Mouse (Mus musculus) liver, embryonic 15.5 days (tissue): ENCODE measurements around the gene Irs1. TPM values are rescaled to one million over a fixed set of nuclear protein-coding genes. Genes with fewer than 3 reads are reported as not detected.
A peak's percentile ranks its signal among the peaks of the same experiment; 100 is the strongest.

Experiments used
- ATAC-seq: fragments of 200-750 bp; cut with Nextera tagmentation; 2 replicates; pipeline ENCODE4 v1.8.0; 2017; ENCODE audit warnings: moderate number of reproducible peaks, mild to moderate bottlenecking, moderate library complexity; ENCODE audit not compliant: insufficient read depth
- H3K27ac ChIP-seq: fragments of 300-500 bp; sonication (generic); replicated peaks from 2 replicates; pipeline ENCODE4 v1.5.1; 2015; ENCODE audit warnings: mild to moderate bottlenecking, inconsistent platforms
- H3K27me3 ChIP-seq: fragments of 300-500 bp; sonication (generic); 2 replicates; pipeline ENCODE4 v1.6.1; 2015; ENCODE audit warnings: mild to moderate bottlenecking, inconsistent platforms
- H3K36me3 ChIP-seq: fragments of 300-500 bp; sonication (generic); replicated peaks from 2 replicates; pipeline ENCODE4 v1.6.1; 2015; ENCODE audit warnings: moderate library complexity, mild to moderate bottlenecking, inconsistent platforms
- H3K4me1 ChIP-seq: fragments of 300-500 bp; sonication (generic); replicated peaks from 2 replicates; pipeline ENCODE4 v1.6.1; 2015; ENCODE audit warnings: inconsistent platforms
- H3K4me2 ChIP-seq: fragments of 300-500 bp; sonication (generic); 2 replicates; pipeline ENCODE4 v1.6.1; 2015; ENCODE audit warnings: moderate library complexity, mild to moderate bottlenecking, inconsistent platforms
- H3K4me3 ChIP-seq: fragments of 300-500 bp; sonication (generic); replicated peaks from 2 replicates; pipeline ENCODE4 v1.5.1; 2015; ENCODE audit warnings: mild to moderate bottlenecking, inconsistent platforms
- H3K9ac ChIP-seq: fragments of 300-500 bp; sonication (generic); 2 replicates; pipeline ENCODE4 v1.6.1; 2015; ENCODE audit warnings: moderate library complexity, mild to moderate bottlenecking, inconsistent platforms
- H3K9me3 ChIP-seq: fragments of 300-500 bp; sonication (generic); replicated peaks from 2 replicates; pipeline ENCODE4 v1.6.1; 2016; ENCODE audit warnings: inconsistent platforms
- WGBS: fragments of 180-500 bp; shearing (Covaris S2); methylation state at CpG from one replicate; pipeline ENCODE4 v1.1.7; 2015; ENCODE audit warnings: mixed read lengths; ENCODE audit not compliant: insufficient replicate concordance; 5-methylcytosine and 5-hydroxymethylcytosine counted together
- polyA plus RNA-seq: library from polyadenylated mRNA; unstranded; fragments of >200 nt; fragmentation: Nextera tagmentation; extraction: Ambion mirVana; gene quantifications from 2 replicates; pipeline ENCODE4 v1.2.1, GENCODE M21; 2015

Gene Irs1
- polyA plus RNA-seq, 1 experiment from 2014 or later: 1.1 TPM

DNA sequence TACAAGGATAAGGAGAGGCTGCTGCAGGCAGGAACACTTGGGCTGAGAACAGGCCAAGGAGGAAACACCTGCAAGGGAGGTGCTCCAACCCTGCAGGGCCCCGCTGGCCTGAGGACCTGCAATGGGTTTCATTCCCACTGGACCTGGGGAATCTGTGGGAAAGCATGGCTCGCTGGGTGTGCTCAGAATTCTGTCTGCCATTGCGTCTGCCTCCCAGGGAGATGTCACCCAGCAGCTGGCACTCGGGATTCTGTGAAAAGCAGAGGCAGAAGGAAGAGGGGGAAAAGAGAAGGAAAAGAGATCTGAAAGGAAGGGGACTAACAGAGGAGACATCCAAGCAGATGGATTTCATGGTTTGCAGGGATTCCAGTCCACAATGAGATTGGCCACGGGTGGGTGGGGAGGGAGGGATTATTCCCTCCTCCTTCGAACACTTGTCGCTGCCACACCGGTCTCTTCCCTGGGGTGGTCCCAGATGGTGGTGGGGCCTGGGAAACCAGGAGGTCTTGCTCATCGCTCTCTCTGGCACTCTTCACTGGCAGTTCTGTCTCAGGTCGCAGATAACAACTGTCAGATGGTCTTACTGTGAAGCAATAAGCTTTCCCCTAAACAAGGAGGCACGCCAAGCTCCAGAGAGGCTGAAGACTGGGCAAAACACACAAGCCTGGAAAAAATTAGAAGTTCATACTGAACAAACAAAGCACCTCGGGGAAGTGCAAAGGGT lies 70.4 kb downstream of the Irs1 start:
- no peak overlapping the region for H3K4me3 ChIP-seq

DNA sequence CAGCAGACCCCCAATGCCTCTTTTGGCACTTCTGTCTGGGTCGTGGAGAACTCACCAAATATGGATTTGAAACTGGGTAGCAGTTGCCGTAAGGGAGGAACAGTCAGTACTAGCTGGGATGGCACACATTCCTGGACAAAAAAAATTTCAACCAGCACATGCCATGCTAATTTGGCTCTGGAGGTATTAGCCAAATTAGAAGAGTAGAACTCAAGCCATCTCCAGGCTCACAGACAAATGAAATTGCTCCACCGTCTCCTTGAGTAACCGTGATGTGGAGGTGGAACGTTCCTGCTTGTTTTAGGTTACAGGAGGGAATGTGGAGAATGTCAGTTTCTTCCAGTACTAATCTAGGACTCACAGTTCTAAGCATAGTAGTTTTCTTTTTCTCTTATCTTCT lies 83.7 kb downstream of the Irs1 start:
- H3K4me1 ChIP-seq: no peaks in the 10 kb centered on the region; the same call in 1 of the 2 replicates
- H3K27ac ChIP-seq: no peak overlapping the region
- H3K9me3 ChIP-seq: no peaks in the 10 kb centered on the region
- no peak for ATAC-seq
- WGBS: 72% methylated on average over 5 of the region's 5 CpGs
- no peak overlapping the region for H3K4me2 ChIP-seq
- H3K27me3 ChIP-seq: no peaks in the 10 kb centered on the region
- H3K4me3 ChIP-seq: no peak overlapping the region
- H3K36me3 ChIP-seq: no peaks in the 10 kb centered on the region
- no peak overlapping the region for H3K9ac ChIP-seq

More for the DNA sequence above, 70.4 kb downstream of the Irs1 start:
- no peaks in the 10 kb centered on the region for H3K9me3 ChIP-seq
- H3K9ac ChIP-seq: no peak overlapping the region
- no peak for ATAC-seq
- H3K4me1 ChIP-seq: no peaks in the 10 kb centered on the region; the same call in 1 of the 2 replicates
- no peaks in the 10 kb centered on the region for H3K27me3 ChIP-seq
- 51% methylated on average over 12 of the region's 12 CpGs for WGBS
- no peaks in the 10 kb centered on the region for H3K36me3 ChIP-seq
- no peak overlapping the region for H3K27ac ChIP-seq
- H3K4me2 ChIP-seq: no peak overlapping the region

DNA sequence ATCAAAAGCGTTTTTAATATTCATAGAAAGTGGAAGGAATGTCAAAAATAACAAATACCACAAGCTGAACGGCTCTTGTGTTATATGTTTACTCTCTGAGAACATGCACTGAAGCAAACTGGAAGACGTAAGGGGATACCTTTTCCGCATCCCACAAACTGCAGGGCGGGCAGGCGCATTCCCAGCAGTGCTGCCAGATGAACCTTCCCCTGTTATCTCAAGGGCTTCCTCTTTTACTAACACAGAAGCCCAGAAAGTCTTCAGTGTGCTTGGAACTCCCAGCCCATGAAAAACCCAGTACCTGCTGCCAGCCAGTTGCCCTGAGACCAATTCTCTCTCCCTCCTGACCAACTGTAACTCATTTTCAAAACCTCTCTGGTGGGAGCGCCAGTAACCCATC lies 90.6 kb downstream of the Irs1 start:
- Histone ChIP-seq H3K4me2 (no peak overlapping the region), H3K4me3 (no peak overlapping the region), H3K9me3 (no peaks in the 10 kb centered on the region), H3K27me3 (no peaks in the 10 kb centered on the region), H3K27ac (no peak overlapping the region), H3K4me1 (no peaks in the 10 kb centered on the region; the same call in 1 of the 2 replicates), H3K36me3 (no peaks in the 10 kb centered on the region), H3K9ac (no peak overlapping the region)
- 47% methylated on average over 7 of the region's 7 CpGs for WGBS
- no peak for ATAC-seq

DNA sequence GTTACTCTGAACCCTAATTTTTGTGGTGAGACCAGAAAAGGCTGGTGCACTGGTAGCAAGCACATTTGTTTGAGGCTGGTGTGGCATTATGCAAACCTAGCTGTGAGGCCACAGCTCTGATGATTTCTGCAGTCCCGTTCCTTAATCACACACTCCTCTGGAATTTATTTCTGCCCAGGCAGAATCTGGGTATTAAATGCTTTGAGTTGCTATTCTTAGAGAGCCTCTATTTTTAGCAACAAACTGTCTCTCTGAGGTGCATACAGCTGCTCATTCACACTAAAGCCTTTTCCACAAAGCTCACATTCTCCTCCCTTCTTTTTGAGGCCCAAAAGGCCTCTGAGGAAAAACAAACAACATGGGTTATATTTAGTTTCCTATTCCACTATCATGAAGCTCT lies 91.3 kb downstream of the Irs1 start:
- no peak overlapping the region for H3K4me2 ChIP-seq
- no peaks in the 10 kb centered on the region; the same call in 1 of the 2 replicates for H3K4me1 ChIP-seq
- H3K36me3 ChIP-seq: no peaks in the 10 kb centered on the region
- WGBS: 44% methylated on average over 1 of the region's 1 CpGs
- no peak overlapping the region for H3K4me3 ChIP-seq
- H3K27ac ChIP-seq: no peak overlapping the region
- H3K9ac ChIP-seq: no peak overlapping the region
- H3K27me3 ChIP-seq: no peaks in the 10 kb centered on the region
- H3K9me3 ChIP-seq: no peaks in the 10 kb centered on the region
- ATAC-seq: no peak

DNA sequence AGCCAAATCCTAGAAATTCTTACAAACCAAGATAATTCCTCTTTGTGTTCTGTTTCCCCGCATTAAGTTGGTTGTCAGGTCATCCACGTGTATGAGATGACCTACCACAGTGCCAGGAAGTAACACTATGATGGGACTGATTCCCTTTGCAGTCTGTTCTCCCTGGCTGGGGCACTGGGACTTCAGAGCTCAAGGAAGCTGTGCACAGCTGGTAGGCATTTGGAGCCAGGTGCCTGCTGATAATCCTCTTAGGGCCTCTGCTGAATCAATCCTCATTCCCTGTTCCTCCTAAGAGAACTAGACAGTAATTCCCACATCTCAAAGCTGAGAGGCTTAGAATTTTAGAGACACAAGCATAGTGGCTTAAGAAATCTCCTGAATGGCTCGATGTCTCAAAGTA lies 99.6 kb downstream of the Irs1 start:
- no peak for ATAC-seq
- Histone ChIP-seq H3K36me3 (no peaks in the 10 kb centered on the region), H3K4me3 (no peak overlapping the region)

DNA sequence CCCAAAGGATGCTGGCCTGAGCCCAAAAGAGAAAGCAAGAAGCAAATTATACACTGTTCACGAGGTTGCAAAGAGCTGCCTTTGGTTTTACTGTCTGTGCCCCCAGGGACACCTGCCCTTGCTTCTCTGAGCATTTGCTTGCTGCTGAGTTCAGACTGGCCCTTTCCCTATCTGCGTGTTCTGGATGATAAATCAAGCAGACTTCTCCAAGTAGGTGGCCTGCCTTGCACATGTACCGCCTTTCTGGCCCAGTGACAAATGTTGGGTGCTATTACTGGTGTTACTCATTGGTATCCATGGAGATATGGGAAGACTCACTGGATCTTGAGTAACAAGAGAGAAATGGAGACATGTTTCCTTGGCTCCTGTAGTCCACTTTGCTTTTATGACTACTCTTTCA lies 101.7 kb downstream of the Irs1 start:
- no peak for ATAC-seq
- no peak overlapping the region for H3K27ac ChIP-seq
- H3K4me1 ChIP-seq: no peaks in the 10 kb centered on the region
- H3K4me2 ChIP-seq: no peak overlapping the region
- WGBS: 48% methylated on average over 3 of the region's 3 CpGs
- H3K9me3 ChIP-seq: no peaks in the 10 kb centered on the region
- H3K9ac ChIP-seq: no peak overlapping the region
- H3K36me3 ChIP-seq: no peaks in the 10 kb centered on the region
- no peak overlapping the region for H3K4me3 ChIP-seq
- no peaks in the 10 kb centered on the region for H3K27me3 ChIP-seq

More for the DNA sequence above, 99.6 kb downstream of the Irs1 start:
- Histone ChIP-seq H3K9me3 (no peaks in the 10 kb centered on the region), H3K27me3 (no peaks in the 10 kb centered on the region), H3K4me2 (no peak overlapping the region), H3K9ac (no peak overlapping the region), H3K27ac (no peak overlapping the region), H3K4me1 (no peaks in the 10 kb centered on the region)
- WGBS: 33% methylated on average over 3 of the region's 3 CpGs

DNA sequence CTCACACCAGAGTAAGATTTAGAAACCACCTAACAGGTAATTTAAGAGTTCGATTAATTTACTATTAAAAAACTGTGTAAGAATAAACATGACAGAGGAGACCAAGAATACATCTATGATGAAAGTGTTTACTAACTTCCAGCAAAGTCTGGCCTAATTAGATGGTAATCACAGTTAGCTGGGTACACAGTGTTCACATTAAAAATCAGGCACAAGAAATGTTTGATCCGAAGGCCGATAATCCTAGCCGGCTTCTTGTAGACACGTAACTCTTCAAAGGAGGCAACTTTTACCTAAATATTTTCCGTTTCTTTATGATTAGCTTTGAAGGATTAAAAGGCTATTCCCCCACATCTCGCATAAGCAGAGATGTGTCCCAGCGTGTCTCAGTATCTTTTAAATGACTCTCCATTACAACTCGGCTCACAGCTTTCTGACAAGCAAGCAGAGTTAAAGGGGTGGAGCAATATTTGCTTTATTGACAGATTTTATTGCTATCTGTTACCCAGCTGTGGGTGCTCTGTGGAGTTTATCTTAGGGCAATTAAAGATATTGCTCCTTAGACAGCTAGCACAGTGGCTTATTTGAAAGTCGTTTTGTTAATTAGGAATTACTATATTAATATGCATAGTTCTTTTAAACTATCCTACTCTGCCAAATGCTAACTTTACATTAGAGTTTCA lies 102.5 kb downstream of the Irs1 start:
- Histone ChIP-seq H3K4me2 (no peak overlapping the region), H3K36me3 (no peaks in the 10 kb centered on the region), H3K4me1 (no peaks in the 10 kb centered on the region), H3K27me3 (no peaks in the 10 kb centered on the region), H3K9me3 (no peaks in the 10 kb centered on the region), H3K9ac (no peak overlapping the region), H3K27ac (no peak overlapping the region), H3K4me3 (no peak overlapping the region)
- no peak for ATAC-seq
- WGBS: 63% methylated on average over 10 of the region's 10 CpGs

DNA sequence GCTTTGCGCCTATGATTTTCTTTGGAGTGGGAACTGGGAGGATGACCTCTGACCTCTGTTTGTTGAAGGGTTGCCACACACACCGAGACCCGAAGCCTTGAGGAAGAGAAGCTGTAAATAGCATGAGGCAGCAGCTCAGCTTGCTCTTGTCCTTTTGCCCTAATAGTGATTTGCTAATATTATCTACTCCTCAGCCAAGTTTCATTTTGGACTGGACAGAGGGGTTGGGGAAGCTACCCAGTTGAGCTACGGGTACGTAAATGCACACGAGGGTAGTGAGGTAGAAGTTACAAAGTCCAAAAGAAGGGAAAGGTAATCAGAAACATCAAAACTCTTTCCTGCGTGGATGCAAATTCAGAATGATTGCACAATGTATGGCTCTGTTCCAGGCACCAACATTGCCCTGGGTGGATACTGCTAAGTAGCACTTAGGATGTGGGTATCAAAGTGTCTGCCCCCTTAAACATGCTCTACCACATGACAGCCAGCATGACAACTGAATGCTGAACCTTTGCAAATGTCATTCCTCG lies 107.2 kb downstream of the Irs1 start:
- H3K27me3 ChIP-seq: no peaks in the 10 kb centered on the region
- no peaks in the 10 kb centered on the region for H3K9me3 ChIP-seq
- H3K4me1 ChIP-seq: no peaks in the 10 kb centered on the region; the same call in 1 of the 2 replicates
- H3K4me2 ChIP-seq: no peak overlapping the region
- no peaks in the 10 kb centered on the region for H3K36me3 ChIP-seq
- H3K27ac ChIP-seq: peak overlapping the region; percentile 53; the same call in 1 of the 2 replicates
- ATAC-seq: peak; percentile 79
- no peak overlapping the region for H3K4me3 ChIP-seq
- no peak overlapping the region for H3K9ac ChIP-seq
- 48% methylated on average over 8 of the region's 8 CpGs for WGBS

Other genes starting within 250 kb of the Irs1 start
- 3.2 and 4.9 TPM in 2 replicates for gene Gm9747, start 58.3 kb downstream of the Irs1 start, polyA plus RNA-seq
- 8.6 and 9.2 TPM in 2 replicates for gene Rhbdd1, start 25.0 kb upstream of the Irs1 start, polyA plus RNA-seq